Mouse (Mus musculus) c-Kit-positive CD71-positive TER-119-positive erythroid progenitor cells, embryonic 14.5 days (primary cell): ENCODE data around the gene Coro7.
"Not testable (repeated sequence)": the region's sequence is repeated elsewhere in the genome, so short reads cannot be mapped to it uniquely, and the experiment has no call there.

ENCODE experiments used
- DNase-seq: peaks from one replicate; pipeline ENCODE4 v3.0.0-alpha.2; 2013; ENCODE audit warnings: low spot score

Coro7 gene

DNA sequence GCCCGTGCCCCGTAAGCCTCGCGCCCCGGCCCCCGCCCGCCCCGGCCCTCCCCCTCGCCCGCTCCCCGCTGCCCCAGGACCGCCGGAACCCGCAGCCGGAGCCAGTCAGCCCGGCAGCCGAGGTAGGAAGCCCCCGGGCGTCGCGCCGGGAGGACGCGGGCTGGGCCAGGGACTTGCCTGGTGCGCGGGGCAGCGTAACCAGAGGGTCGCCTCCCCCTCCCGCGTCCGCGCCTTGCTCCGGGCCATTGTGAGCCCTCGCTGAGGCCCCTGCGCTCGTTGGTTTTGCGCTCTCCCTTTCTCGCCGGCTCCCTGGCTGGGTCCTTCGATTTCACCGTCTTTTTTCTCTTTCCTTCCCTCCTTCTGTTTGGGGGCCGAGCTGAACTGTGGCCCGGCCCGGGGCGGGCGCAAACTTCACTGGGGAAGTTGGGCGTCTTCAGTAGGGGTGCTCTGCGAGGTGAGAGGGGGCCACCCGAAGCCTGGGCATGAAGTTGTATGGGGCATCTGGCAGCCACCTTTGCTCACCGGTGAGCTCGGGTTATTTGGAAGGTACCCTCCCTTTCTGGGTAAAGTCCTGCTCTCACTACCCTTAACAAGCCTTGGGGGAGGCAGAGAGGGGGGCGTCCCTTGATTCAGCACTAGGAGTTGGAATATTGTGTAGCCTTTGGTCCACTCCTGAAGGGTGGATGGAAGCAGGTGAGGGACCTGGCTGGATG, 84.6 kb downstream of the Coro7 start:
- no peak for DNase-seq

DNA sequence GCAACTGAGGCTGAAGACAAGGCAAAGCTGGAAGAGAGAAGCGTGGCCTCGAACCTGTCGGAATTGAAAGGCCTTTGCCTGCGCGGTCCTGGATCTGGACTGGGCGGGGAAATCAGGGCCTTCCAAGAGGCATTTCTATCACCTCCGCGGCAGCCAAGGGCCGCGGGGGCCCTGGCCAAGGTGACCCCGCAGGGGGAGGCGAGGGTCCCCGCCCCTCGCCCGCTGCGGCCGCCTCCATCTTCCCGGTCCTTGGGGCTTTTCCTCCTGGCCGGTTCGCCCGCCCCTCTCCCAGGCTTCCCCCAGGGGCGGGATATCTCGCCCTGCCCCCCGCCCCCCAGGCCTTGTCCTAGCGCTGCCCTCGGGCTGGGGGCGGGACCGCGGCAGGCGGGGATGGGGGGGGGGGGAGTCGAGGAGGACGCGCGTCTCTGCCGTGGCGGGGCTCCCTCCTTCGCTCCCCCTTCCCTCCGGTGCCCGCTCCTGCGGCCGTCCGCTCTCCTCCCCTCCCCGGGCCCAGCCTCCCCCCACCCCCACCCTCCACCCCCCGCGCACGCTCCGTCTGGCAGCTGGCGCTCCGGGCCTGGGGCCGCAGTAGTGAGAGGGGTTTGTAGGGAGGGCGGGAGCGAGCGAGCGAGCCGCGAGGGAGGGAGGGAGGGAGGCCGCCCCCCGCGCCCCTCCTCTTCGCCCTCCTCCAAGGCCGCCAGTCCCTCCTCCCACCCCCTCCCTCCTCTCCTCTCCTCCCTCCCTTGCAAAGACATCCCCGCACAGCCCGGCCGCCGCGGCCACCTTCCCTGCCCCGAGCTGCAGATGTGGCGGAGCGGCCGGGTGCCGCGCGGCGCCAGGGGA, 85.4 kb downstream of the Coro7 start, which contains the start of gene Glis2:
Glis2 (plus strand) TSS at position 743 of the 843 bp plus-strand sequence.
- no peak for DNase-seq

DNA sequence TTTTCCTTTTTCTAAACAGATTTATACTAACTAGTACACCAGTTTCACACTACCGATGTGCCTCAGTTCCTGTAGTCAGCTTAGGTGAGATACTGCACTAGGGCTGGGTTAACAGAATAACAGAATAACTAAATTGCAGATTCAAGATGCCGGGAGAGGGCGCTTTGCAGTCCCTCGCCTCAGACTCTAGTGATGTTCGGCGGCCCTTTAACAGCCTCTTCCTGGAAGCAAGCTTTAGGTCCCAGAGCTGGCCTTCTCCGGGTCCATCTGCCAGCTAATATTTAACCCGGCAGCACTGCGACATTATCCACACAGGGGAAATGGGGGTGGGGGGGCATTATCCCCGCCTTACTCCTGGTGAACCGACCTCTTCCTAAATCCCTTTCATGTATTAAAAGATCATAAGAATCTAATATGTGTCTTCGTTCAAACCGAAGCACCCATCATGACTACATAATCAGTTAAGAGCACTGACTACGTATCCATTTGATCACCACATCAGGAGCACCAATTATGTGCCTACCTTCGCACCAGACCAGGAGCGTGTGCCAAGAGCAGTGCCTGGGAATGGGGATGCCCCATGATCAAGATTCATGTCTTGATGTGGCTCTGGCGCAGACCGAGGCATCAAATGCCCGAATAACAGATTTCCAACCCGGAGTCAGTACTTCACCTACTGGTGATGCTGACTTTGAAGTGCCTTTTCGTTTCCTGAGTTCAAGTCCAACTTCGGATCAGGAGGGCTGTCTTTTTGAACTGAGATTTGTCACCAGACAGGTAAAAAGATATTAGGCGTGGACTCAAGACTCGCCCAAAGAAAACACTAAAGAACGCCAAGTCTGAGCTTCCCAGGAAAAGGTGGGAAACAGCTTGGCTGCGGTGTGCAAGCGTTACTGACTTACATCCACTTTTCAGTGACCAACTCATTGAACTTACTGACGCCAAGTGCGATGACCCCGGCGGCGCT, 86.4 kb downstream of the Coro7 start:
- no peak for DNase-seq

DNA sequence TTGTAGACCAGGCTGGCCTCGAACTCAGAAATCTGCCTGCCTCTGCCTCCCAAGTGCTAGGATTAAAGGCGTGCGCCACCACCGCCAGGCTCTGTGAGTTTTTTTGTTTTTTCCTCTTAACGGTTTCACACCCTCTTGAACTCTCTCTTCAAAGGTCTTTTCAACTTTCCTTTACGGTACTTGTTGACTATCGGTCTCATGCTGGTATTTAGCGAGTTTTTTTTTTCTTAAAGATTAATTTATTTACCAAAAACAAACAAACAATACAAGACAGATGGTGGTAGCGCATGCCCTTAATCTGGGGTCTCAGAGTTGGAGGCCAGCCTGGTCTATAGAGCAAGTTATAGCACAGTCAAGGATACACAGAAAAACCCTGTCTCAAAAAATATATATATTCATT, 89.3 kb downstream of the Coro7 start:
- DNase-seq, result peak; percentile 54

DNA sequence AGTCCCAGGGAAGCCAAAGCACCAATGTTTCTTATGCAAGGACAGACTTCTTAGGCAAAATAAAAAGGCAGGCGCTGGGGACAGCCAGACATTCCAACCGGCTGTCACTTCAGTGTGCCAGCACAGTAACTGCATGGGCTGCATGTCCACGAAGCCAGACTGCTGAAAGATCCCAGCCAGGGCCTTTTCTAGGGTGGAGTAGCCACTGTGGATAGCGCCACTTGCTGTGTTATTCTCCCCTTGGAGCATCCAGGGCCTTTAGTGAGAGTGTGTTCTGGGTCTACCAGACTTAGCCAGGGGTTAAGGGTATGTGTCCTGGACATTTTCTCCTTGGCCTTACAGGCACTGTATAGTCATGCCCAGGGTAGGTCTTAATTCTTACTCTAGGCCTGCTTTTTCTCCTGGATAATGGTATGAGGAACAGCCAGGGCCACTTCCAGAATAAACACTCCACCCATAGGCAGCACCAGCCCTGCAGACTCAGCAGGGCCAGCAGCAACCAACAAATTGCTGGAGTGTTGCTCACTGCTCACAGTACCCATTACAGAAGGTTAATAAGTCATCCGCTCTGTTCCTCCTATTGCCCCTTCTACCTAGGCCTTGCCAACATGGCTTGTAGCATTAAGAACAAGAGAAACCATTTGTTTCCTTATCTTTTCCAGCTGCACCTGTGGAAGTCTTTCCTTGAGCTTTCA, 91.9 kb downstream of the Coro7 start:
- no peak for DNase-seq

DNA sequence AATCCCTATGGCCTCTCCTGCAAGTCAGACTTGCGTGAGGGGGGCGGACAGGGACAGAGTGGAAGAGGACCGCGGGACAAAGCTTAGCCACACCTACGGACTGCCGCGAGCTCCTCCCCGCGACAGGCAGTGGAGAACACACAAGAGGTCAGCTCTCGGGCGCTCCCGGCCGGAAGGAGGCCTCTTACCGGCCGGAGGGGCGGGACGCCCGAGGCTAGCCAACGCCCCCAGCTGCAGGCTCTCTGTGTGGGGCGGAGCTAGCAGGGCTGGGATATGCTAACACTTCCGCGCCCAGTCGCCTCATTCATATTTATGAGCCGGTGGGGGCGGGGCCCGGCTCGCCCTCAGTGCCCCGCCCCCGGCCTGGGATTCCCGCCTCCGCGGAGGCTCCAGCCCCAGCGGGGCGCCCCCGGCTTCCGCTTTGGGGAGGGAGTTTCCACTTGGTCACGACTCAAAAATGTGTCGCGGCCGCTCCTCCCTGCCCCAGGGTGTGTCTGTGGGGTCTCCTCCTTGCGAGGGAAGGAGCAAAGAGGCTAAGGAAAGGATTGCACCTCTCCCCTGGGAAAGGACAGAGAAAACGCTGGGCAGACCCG, 93.0 kb downstream of the Coro7 start:
- peak; percentile 96 for DNase-seq

DNA sequence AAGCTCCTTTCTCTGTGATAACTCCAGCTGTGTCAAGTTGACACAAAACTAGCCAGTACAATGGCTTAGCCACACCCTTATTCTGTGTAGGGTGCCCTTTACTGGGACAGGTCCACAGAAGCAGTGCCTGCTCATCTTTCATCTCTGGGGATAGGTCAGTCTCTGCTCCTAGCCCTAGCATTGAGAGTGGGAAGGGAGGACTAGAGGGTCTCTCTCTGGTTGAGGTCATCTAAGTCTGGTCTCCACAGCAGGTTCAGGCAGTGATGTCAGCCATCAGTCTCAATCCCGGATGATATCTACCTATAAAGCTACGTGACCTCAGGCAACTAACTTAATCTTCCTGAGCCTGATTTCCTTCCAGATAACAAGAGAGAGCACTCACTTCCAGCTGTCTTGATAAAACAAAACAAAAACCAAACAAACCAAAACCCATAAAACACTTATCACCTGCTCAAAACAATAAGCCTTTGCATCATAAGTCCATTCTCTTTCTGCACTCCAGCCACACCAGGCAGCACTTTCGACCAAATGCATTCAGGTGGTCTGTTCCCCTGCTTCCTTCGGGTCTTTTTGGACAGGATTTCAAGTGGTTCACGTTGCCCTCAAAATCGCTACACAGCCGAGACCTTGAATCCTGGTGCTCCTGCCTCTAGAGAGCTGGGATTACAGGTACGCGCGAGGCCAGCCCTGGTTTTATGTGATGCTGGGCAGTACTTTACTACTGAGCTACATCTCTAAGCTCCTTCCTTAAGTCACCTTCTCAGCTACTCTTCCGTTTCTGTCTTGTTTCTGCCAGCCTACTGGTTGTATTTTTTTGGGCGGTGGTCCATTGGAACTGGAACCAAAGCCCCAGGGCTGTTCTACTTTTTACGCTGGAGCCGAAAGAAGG, 93.7 kb downstream of the Coro7 start:
- no peak for DNase-seq

DNA sequence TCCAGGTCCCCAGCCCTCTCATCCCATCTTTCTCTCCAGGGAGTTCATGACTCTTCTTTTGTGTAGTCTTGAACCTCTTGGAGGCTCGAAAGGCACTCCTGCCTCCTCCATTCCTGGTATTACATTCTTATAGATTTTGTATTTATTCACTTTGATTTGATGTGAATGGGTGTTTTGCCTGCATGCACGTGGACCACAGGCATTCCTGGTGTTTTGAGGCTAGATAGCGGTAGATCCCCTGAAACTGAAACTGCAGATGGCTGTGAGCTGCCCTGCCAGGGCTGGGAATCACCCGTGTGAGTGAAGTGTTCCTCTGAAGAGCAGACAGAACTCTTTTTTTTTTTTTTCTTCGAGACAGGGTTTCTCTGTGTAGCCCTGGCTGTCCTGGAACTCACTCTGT, 95.1 kb downstream of the Coro7 start:
- DNase-seq, result no peak

DNA sequence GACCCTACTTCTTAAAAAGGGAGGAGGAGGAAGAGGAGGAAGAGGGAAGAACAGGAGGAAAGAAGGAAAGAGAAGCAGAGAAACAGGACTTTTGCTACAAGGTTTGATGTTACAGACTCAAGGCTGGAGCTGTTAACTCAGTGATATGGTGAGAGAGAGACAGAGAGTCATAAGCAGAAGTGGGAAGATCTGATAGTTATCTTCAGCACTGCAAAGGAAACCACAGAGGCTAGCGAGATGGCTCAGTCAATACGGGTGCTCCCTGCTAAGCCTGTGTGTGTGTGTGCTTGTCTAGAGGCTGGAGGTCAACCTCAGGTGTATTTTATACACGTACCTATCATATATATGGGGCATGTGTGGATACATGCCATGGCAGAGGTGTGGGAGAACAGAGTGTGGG, 95.8 kb downstream of the Coro7 start:
- no peak for DNase-seq

DNA sequence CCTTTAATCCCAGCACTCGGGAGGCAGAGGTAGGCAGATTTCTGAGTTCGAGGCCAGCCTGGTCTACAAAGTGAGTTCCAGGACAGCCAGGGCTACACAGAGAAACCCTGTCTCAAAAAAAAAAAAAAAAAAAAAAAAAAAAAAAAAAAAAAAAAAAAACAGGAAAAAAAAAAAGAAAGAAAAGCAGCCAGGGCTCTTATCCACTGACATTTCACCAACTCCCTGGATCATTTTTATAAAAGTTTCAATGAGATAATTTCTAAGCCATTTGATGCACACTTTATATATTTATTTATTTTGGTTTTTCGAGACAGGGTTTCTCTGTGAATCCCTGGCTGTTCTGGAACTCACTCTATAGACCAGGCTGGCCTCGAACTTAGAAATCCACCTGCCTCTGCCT, 98.4 kb downstream of the Coro7 start:
- not testable (repeated sequence) for DNase-seq

DNA sequence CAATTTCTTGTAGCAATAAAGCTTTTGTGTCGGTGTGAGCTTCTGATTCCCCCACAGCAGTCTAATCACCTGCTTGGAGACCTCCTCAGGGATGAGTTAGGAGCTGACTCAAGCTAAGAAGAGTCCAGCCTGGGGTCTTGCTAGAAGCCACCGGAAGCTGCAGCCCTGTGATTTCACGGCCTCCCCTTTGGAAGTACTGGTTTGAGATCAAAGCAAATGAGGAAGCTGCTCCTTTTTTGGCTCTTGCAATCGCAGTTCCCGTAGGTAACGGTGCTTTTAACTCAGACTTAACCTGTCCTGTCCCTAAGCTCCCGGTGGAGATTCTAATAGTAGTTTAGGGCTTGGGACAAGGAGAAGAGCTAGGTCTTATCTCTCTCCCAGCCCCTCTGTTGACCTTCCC, 100.9 kb downstream of the Coro7 start:
- no peak for DNase-seq

DNA sequence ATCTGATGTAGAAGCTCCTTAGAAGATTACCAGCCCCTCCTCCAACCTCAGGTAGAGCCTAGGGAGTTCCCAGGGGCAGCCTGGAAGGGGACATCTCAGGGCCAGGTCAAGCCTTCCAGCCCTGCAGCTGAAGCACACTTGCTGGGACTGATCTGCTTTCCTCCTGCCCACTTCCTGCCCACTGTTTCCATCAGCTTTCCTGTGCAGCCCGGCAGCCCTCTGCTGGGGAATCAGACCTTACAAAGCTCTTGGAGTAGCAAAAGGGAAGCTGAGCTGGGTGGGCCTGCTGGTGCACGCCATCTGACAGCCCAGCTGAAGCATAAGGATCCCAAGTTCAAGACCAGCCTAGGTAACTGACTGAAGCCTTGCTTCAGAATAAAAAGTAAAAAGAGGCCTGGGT, 102.7 kb downstream of the Coro7 start:
- no peak for DNase-seq
